Mouse (Mus musculus) layer of hippocampus, postnatal 10 days (tissue): ENCODE data around the gene Tes. TPM values are rescaled to one million over a fixed set of nuclear protein-coding genes. Genes with fewer than 3 reads are reported as not detected.

Experiments used
- DNase-seq, 2 experiments: peaks; one replicate each; pipeline ENCODE4 v3.0.0; 2021; ENCODE audit warnings: low spot score in 2 of 2
- total RNA-seq, 2 experiments: library from RNA; stranded (reverse); gene quantifications; 2 replicates each; pipeline ENCODE4 v1.2.3; 2021

Tes gene
- total RNA-seq, 2 experiments from 2014 or later, result 6.1 to 7.0 TPM

GRCm38 (mm10) chr6:17152551-17152950, 87.6 kb downstream of the Tes start:
- DNase-seq, result no peak

Other genes starting within 250 kb of the Tes start
- gene Tfec, start 166.7 kb upstream of the Tes start, total RNA-seq, result under 1 TPM in 1 of 2 experiments, not detected in 1; 0.46 TPM
- 10 to 100 TPM; 28.3 to 31.8 TPM for gene Cav2, start 216.0 kb downstream of the Tes start, total RNA-seq
- 10 to 100 TPM; 40.8 to 40.9 TPM for gene Cav1, start 241.2 kb downstream of the Tes start, total RNA-seq